Mouse (Mus musculus) urinary bladder, postnatal 25 days (tissue): ENCODE measurements around the gene Surf6.

Experiments
- DNase-seq: peaks from one replicate; pipeline ENCODE4 v3.0.0; 2022; ENCODE audit warnings: low spot score

The Surf6 gene

DNA sequence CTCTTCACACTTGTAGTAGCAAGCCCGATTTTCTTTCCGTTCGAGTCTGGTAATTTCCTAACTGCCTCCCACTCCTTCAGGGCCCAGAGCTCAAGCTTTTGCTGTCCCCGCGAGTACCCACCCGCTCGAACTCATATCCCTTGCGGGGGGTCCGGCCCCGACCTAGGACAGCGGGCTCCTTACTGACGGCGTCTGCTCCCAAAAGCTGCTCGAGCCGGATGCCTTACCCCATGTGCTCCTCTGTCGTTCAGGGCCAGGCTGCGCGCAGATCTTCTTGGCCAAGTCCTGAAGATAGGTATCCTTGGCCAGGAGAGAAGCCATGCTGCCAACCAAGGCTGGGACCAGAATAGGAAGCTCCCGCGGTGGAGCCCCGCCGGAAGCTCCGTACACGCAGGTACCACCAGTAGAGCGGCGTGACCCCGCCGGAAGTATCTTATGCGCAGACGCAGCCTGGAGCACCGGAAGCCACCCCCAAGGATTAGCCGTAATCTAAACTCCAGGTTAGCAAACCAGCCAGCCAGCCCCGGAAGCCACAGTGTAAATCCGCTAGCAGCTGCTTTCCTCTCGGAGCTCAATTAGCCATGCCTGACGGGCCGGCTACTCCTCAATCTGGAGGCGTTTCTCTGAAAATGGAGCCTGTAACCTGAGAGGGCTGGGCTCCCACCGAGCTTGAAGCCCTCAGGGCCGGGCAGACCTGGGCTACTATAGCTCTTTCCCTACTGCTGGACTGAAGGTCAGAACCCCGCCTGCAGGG is at the start of gene Surf6:
Surf6 (minus strand) TSS at position 413 of the 754 bp plus-strand sequence.
- peak; percentile 86 for DNase-seq

- DNase-seq = no peak
Observed at GRCm38 (mm10) chr2:26952193-26952592, 49.5 kb upstream of the Surf6 start.

DNA sequence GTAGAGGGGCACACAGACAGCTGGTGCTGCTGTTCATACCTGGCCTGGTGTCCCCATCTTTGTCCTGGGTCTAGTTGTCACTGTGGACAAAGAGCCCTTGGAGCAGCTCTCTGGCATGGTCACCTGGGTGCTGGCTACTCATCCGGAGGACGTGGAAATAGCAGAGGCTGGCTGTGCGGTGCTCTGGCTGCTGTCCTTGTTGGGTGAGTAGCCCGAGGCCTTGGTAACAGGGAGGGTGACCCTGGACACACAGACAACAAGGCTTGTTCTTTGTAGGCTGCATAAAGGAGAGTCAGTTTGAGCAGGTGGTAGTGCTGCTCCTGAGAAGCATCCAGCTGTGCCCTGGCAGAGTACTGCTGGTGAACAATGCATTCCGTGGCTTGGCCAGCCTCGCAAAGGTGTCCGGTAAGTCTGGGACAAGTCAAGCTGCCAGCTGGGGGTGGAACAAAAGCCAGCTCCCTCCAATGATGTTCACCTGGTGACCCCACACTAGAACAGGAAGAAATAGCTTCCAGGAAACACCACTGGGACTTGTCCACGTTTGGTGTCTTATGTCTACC is 48.7 kb upstream of the Surf6 start:
- DNase-seq = no peak

DNA sequence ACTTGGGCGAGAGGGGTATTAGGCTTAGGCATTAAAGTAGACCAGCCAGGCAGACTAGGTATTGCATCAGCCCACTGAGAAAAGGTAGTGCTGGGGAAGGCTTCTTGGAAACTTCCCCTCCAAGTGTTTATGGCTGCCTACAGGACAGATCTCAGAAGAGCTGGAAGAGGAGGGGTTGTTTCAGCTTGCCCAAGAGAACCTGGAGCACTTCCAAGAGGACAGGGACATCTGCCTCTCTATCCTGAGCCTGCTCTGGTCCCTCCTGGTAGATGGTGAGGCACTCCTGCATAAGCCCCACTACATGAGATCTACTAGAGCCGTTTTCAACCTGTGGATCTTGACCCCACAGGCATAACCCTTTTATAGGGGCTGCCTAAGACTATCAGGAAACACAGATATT is 47.7 kb upstream of the Surf6 start:
- no peak for DNase-seq

GRCm38 (mm10) chr2:26943253-26943652 is 40.6 kb upstream of the Surf6 start:
- DNase-seq = no peak

GRCm38 (mm10) chr2:26941539-26941938 is 38.9 kb upstream of the Surf6 start:
- DNase-seq = no peak

- DNase-seq = no peak
Observed at GRCm38 (mm10) chr2:26936425-26936824, 33.7 kb upstream of the Surf6 start.

GRCm38 (mm10) chr2:26935286-26935685 is 32.6 kb upstream of the Surf6 start:
- DNase-seq = no peak

GRCm38 (mm10) chr2:26933304-26934055 is 30.8 kb upstream of the Surf6 start, which contains the start of the genes Surf4 and Stkld1:
TSS of gene Surf4 (minus strand) at chr2:26933928.
TSS of gene Stkld1 (plus strand) at chr2:26934047.
- peak; percentile 89 for DNase-seq

GRCm38 (mm10) chr2:26932473-26933303 is 30.0 kb upstream of the Surf6 start:
- no peak for DNase-seq

DNA sequence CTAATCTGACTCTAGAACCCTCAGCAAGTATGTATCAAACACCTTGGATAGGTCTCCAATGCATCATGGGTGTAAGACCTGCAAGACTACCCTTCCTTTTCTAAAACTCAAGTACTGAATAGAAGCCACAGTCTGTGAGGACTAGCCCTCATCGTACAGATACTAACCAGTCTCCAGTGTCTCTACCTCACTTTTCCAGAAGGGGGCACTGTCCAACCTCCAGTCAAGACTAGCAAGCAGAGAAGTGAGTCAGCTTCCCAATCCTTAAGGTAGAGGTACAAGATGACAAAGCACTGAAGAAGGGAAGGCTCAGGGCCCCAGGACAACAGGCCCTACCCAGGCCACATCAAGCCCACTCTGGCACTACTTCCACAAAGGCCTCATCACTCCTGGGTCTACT is 27.7 kb upstream of the Surf6 start:
- peak; percentile 50 for DNase-seq

- DNase-seq = no peak
Observed at GRCm38 (mm10) chr2:26927745-26928476, 25.2 kb upstream of the Surf6 start.

DNA sequence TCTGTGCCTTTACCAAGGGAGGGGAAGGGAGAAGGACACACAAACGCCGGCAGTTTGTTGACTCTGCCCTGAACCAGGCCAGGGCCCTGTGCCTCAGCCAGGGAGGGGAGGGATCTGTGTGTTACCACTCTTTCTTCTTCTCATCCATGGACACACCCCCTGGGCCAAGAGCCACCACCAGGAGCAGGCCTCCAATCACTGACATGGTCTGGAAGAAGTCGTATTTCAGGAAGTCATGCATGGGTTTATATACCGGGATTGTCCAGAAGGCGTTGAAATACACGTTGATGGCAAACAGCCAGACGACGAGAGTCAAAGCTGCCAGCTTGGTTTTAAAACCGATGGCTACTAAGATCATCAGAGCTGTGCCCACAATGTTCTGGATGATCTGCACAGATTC is 19.1 kb upstream of the Surf6 start:
- DNase-seq = no peak

GRCm38 (mm10) chr2:26920190-26920855 is 17.6 kb upstream of the Surf6 start:
- no peak for DNase-seq

GRCm38 (mm10) chr2:26919684-26920083 is 17.0 kb upstream of the Surf6 start:
- DNase-seq = no peak

DNA sequence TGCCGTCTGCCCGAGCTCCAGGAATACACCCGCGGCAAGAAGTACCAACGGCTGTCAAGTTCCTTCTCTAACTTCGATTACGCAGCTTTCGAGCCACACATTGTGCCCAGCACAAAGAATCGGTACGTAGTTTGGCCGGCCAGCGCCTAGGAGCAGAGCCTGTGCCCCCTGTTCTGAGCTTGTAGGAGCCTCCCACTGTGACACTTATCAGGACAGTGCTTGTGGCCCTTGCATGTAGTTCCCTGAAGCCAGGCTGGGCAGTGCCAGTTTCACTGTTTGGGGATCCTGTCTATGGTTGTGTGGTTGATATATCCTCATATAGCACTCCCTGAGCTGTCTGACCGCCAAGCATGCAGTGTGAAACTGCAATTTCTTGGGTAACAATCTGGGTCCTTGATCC is 14.1 kb upstream of the Surf6 start:
- DNase-seq = no peak

- DNase-seq = peak; percentile 73
Observed at GRCm38 (mm10) chr2:26915927-26916728, 13.4 kb upstream of the Surf6 start, which contains the start of the genes Surf2 and Surf1. TSS of gene Surf2 (plus strand) at chr2:26916367. TSS of gene Surf1 (minus strand) at chr2:26916530.

- DNase-seq = no peak
Observed at GRCm38 (mm10) chr2:26914148-26914941, 11.7 kb upstream of the Surf6 start.
